Mouse (Mus musculus): ENCODE results near the gene Gm20431.

DNA sequence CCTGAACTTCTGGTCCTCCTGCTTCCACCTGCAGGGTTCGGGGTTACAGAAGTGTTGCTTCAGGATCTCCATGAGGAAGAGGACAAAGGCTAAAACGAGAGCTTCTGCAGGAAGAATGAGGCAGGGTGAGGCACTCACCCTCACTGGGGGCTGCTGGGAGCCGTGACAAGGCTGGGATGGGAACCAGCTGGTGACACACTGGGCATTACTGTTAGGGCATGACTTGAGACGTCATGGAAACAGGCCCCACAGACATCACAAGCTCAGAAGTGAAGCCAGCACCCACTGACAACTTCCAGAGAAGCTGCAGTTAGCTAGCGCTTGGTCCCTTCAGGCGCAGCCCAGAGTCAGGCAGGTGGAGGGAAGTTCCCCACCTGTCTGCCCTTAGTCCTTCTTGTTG lies 61.4 kb downstream of the Gm20431 start:
- TF ChIP-seq CTCF (IDR thresholded peaks at IDR 0.05; ENCODE audit: insufficient read depth, low read length) (no peak), POLR2A (IDR thresholded peaks at IDR 0.05; ENCODE audit: borderline replicate concordance, extremely low read depth, low read depth, low read length) (peak; percentile 7; the same call in 1 of the 2 replicates)

Measured in lung, adult 2 months (tissue).